In the genomic region with DNA sequence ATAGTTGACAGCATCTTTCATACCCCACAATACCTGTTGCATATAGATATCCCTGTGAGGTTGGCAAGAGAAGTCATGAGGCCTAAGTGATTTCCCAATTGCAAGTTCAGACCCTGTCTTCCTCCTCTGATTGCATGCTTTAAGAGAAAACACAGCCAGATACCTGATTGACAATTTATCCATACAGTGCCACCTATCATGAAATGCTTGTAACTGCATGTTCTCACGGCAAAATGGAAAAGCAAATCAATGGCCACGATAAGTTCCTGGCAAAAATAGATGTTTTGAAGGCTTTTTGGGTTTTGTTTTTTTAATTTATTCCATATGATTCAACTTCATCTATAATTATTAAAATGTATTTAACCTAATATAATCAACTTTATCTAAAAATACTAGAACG, we compare ENCODE assay signal across 18 mouse cellular contexts.
DNase-seq lines count a peak whose midpoint lies in the region; ATAC-seq and TF ChIP-seq lines count a peak whose summit lies in the region.
"Had no signal": no experiment of that assay in that cellular context is flagged by ENCODE, and none has a peak within 500 bp of the region (broad histone marks: within the 10 kb centered on the region; RNA-seq: fewer than 3 reads in every experiment).

No protein-coding gene starts in this region.

- 55% methylated on average over 3 of the region's 3 CpGs for WGBS in heart, postnatal 0 days
- WGBS in lung, adult 2 months, result 60% methylated on average over 3 of the region's 3 CpGs

- H3K9ac ChIP-seq in heart, postnatal 0 days (replicated peaks; ENCODE audit: low read depth, low read length), result no peak overlapping the region
- H3K9ac ChIP-seq: heart, embryonic 12.5 days; kidney, embryonic 15.5 days; limb, embryonic 13.5 days; stomach, embryonic 15.5 days had no signal

- no peaks in the 10 kb centered on the region; the same call in none of the 2 replicates for H3K4me1 ChIP-seq in heart, postnatal 0 days (ENCODE audit: control insufficient read depth, insufficient read depth)
- no peaks in the 10 kb centered on the region for H3K4me1 ChIP-seq in lung, adult 2 months (ENCODE audit: control insufficient read depth, insufficient read depth, low read length)
- H3K4me1 ChIP-seq: forebrain, embryonic 10.5 days; kidney, embryonic 15.5 days; limb, embryonic 13.5 days; megakaryocyte, embryonic 14.5 days; stomach, embryonic 15.5 days had no signal

- intact Hi-C loops in heart, postnatal 25 days (cut with DNase I), result loop anchor here (10.0 kb wide), 1 partner anchor 279 kb away; no protein-coding TSS in a partner anchor
- intact Hi-C loops in left cerebral cortex, postnatal 36 days (cut with DNase I), result no loop called here

- TF ChIP-seq CTCF in heart, postnatal 0 days (IDR thresholded peaks at IDR 0.05; ENCODE audit: low read depth), result peak; percentile 50
- TF ChIP-seq CTCF in lung, adult 2 months (IDR thresholded peaks at IDR 0.05; ENCODE audit: insufficient read depth, low read length), result peak; percentile 18; the same call in 1 of the 2 replicates

- no peak overlapping the region for H3K4me2 ChIP-seq in heart, postnatal 0 days (ENCODE audit: low read depth, low read length)
- H3K4me2 ChIP-seq: heart, embryonic 12.5 days; kidney, embryonic 15.5 days; limb, embryonic 13.5 days; stomach, embryonic 15.5 days had no signal

- H3K27ac ChIP-seq in heart, postnatal 0 days (ENCODE audit: low read depth), result no peak overlapping the region
- H3K27ac ChIP-seq: forebrain, embryonic 10.5 days; kidney, embryonic 15.5 days; limb, embryonic 13.5 days; stomach, embryonic 15.5 days had no signal

- H3K36me3 ChIP-seq in heart, postnatal 0 days (replicated peaks; ENCODE audit: control insufficient read depth, insufficient read depth, low read length), result no peaks in the 10 kb centered on the region
- H3K36me3 ChIP-seq: forebrain, embryonic 10.5 days; heart, embryonic 12.5 days; kidney, embryonic 15.5 days; limb, embryonic 13.5 days; stomach, embryonic 15.5 days had no signal

- H3K9me3 ChIP-seq in heart, postnatal 0 days (replicated peaks; ENCODE audit: control insufficient read depth, low read length), result no peaks in the 10 kb centered on the region
- H3K9me3 ChIP-seq: forebrain, embryonic 10.5 days; heart, embryonic 12.5 days; kidney, embryonic 15.5 days; limb, embryonic 13.5 days; megakaryocyte, embryonic 14.5 days; stomach, embryonic 15.5 days had no signal

- TF ChIP-seq POLR2A in lung, adult 2 months (IDR thresholded peaks at IDR 0.05; ENCODE audit: borderline replicate concordance, extremely low read depth, low read depth, low read length), result no peak

- ATAC-seq in heart, postnatal 0 days (ENCODE audit: insufficient read depth, low read depth), result no peak
- no peak for ATAC-seq in megakaryocyte, adult 5-6 weeks (ENCODE audit: poor library complexity, severe bottlenecking)
- ATAC-seq: CD4-positive, CD25-positive, alpha-beta regulatory T cell, adult 4 months had no signal

- no peak overlapping the region for H3K4me3 ChIP-seq in heart, postnatal 0 days (ENCODE audit: low read depth, low read length)
- no peak overlapping the region for H3K4me3 ChIP-seq in lung, adult 2 months (replicated peaks; ENCODE audit: extremely low read depth, low read depth, low read length)
- H3K4me3 ChIP-seq: forebrain, embryonic 10.5 days; heart, embryonic 12.5 days; kidney, embryonic 15.5 days; limb, embryonic 13.5 days; megakaryocyte, embryonic 14.5 days; stomach, embryonic 15.5 days had no signal

- TF ChIP-seq EP300 in heart, postnatal 0 days (IDR thresholded peaks at IDR 0.05; ENCODE audit: low read depth), result no peak

- no peak for DNase-seq in heart, postnatal 0 days (ENCODE audit: low spot score)
- DNase-seq in heart, postnatal 25 days (ENCODE audit: low spot score), result no peak
- DNase-seq in lung, adult 2 months, result no peak
- DNase-seq in lung, adult 18-20 months, result no peak
- peak; percentile 42 for DNase-seq in NIH3T3 (ENCODE audit: low read depth)
- DNase-seq in embryo, embryonic 11 days, result peak; percentile 20
- no peak for DNase-seq in left cerebral cortex, postnatal 36 days (ENCODE audit: low spot score in 2 of 2)
- DNase-seq: adrenal gland, postnatal 25 days; right cerebral cortex, postnatal 4 days; thymus, postnatal 36 days had no signal

- no peaks in the 10 kb centered on the region for H3K27me3 ChIP-seq in heart, postnatal 0 days (ENCODE audit: control insufficient read depth, insufficient read depth, low read length)
- H3K27me3 ChIP-seq: heart, embryonic 12.5 days; kidney, embryonic 15.5 days; limb, embryonic 13.5 days; megakaryocyte, embryonic 14.5 days; stomach, embryonic 15.5 days had no signal

Comparison
In these comparisons a context has a peak if more than half of its experiments do, and no peak if none do; other contexts are left out.
1. DNase-seq: peak in NIH3T3 (single experiment) and embryo, embryonic 11 days (single experiment); none in heart, postnatal 0 days (single experiment), heart, postnatal 25 days (single experiment), lung, adult 2 months (single experiment), lung, adult 18-20 months (0 of 2) and left cerebral cortex, postnatal 36 days (0 of 2).